Mouse (Mus musculus): ENCODE data around the gene Fgfr2. TPM values are rescaled to one million over a fixed set of nuclear protein-coding genes. Genes with fewer than 3 reads are reported as not detected.
"Not testable (repeated sequence)": the region's sequence is repeated elsewhere in the genome, so short reads cannot be mapped to it uniquely, and the experiment has no call there.

Gene Fgfr2
- polyA plus RNA-seq, 1 experiment from 2014 or later = 47.9 TPM

GRCm38 (mm10) chr7:130669370-130669881 lies 2453.7 kb downstream of the Fgfr2 start:
- Histone ChIP-seq H3K4me1 (peaks cover 36% of the 10 kb centered on the region), H3K36me3 (ENCODE audit: poor library complexity, severe bottlenecking) (no peaks in the 10 kb centered on the region), H3K4me3 (no peak overlapping the region), H3K4me2 (no peak overlapping the region), H3K9me3 (replicated peaks) (no peaks in the 10 kb centered on the region), H3K27ac (peak overlapping the region; percentile 87), H3K27me3 (no peaks in the 10 kb centered on the region), H3K9ac (no peak overlapping the region; the same call in 1 of the 2 replicates)
- peak; percentile 64; the same call in 1 of the 2 replicates for ATAC-seq
- WGBS = 48% methylated on average over 8 of the region's 8 CpGs

DNA sequence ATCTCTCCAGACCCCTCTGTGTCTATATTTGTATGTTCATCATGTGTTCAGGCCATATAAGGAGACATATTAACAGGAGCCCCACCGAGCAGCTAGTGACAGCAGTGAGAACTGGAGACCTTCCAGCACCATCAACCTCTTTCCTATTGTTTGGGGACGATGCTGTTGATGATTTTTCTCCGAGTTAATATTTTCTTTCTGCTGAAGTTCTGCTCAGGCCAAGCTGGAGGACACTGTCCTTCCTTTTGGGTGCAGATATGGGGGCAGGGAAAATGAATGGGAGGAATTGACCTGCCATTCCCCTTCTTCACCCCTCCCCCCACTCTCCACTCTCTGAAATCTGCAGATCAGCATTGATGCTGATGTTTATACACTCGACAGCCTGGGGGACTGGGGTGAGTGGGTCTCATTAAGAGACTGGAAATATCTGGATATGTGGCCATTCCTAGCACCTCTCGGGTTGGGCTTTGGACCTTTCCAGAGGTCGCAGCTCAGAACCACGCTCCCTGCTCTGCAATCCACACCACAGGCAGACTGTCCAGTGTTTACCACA lies 2454.3 kb downstream of the Fgfr2 start:
- Histone ChIP-seq H3K36me3 (ENCODE audit: poor library complexity, severe bottlenecking) (0 out of 2 replicates have a peak, but pooled peaks cover 5% of the 10 kb centered on the region), H3K4me1 (peaks cover 36% of the 10 kb centered on the region), H3K4me3 (no peak overlapping the region), H3K27ac (peak overlapping the region; percentile 87), H3K9ac (no peak overlapping the region; the same call in 1 of the 2 replicates), H3K9me3 (replicated peaks) (no peaks in the 10 kb centered on the region), H3K4me2 (no peak overlapping the region), H3K27me3 (no peaks in the 10 kb centered on the region)
- ATAC-seq = 0 out of 2 replicates have a peak, but pooled peaks have one; percentile 17
- 60% methylated on average over 7 of the region's 7 CpGs for WGBS

GRCm38 (mm10) chr7:130668013-130668412 lies 2455.1 kb downstream of the Fgfr2 start:
- H3K27ac ChIP-seq; H3K4me3 ChIP-seq; H3K9ac ChIP-seq; ATAC-seq; H3K9me3 ChIP-seq (replicated peaks); H3K4me2 ChIP-seq; H3K27me3 ChIP-seq: not testable (repeated sequence)
- H3K36me3 ChIP-seq (ENCODE audit: poor library complexity, severe bottlenecking) = 0 out of 2 replicates have a peak, but pooled peaks cover 10% of the 10 kb centered on the region
- peaks cover 32% of the 10 kb centered on the region for H3K4me1 ChIP-seq
- WGBS = 72% methylated on average over 1 of the region's 1 CpGs

GRCm38 (mm10) chr7:130665358-130665757 lies 2457.8 kb downstream of the Fgfr2 start:
- no peak for ATAC-seq
- no peaks in the 10 kb centered on the region for H3K9me3 ChIP-seq (replicated peaks)
- H3K27ac ChIP-seq = no peak overlapping the region
- WGBS = 97% methylated on average over 9 of the region's 9 CpGs
- no peak overlapping the region for H3K9ac ChIP-seq
- H3K4me3 ChIP-seq = no peak overlapping the region
- H3K36me3 ChIP-seq (ENCODE audit: poor library complexity, severe bottlenecking) = 0 out of 2 replicates have a peak, but pooled peaks cover 10% of the 10 kb centered on the region
- no peak overlapping the region for H3K4me2 ChIP-seq
- peaks cover 24% of the 10 kb centered on the region for H3K4me1 ChIP-seq
- H3K27me3 ChIP-seq = no peaks in the 10 kb centered on the region

DNA sequence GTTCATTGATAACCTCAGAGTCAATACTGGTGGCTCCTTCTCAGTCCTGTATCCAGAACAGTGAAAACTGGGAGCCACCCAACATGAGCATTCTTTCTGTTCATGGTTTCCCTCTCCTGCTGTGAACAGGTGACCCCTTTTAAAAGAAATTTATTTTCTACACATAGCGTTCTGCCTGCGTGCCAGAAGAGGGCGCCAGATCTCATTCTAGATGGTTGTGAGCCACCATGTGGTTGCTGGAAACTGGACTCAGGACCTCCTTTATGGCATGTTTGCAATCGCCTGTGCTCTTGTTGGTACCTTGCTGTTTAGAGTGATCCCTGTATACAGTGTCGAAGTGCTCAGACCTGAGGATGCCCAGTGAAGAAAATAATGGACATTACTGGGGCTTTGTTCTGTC lies 2458.5 kb downstream of the Fgfr2 start:
- 0 out of 2 replicates have a peak, but pooled peaks cover 10% of the 10 kb centered on the region for H3K36me3 ChIP-seq (ENCODE audit: poor library complexity, severe bottlenecking)
- no peak overlapping the region for H3K4me2 ChIP-seq
- H3K9me3 ChIP-seq (replicated peaks) = no peaks in the 10 kb centered on the region
- H3K4me3 ChIP-seq = no peak overlapping the region
- H3K27ac ChIP-seq = no peak overlapping the region
- no peak for ATAC-seq
- no peaks in the 10 kb centered on the region for H3K27me3 ChIP-seq
- WGBS = 78% methylated on average over 5 of the region's 5 CpGs
- peaks cover 20% of the 10 kb centered on the region for H3K4me1 ChIP-seq
- no peak overlapping the region for H3K9ac ChIP-seq

GRCm38 (mm10) chr7:130664037-130664436 lies 2459.1 kb downstream of the Fgfr2 start:
- WGBS = 96% methylated on average over 5 of the region's 5 CpGs
- Histone ChIP-seq H3K27ac (no peak overlapping the region), H3K9ac (no peak overlapping the region), H3K27me3 (no peaks in the 10 kb centered on the region), H3K36me3 (ENCODE audit: poor library complexity, severe bottlenecking) (0 out of 2 replicates have a peak, but pooled peaks cover 10% of the 10 kb centered on the region), H3K4me1 (peaks cover 14% of the 10 kb centered on the region), H3K4me3 (no peak overlapping the region), H3K4me2 (no peak overlapping the region), H3K9me3 (replicated peaks) (no peaks in the 10 kb centered on the region)
- no peak for ATAC-seq

- Histone ChIP-seq H3K9me3 (replicated peaks) (no peaks in the 10 kb centered on the region), H3K4me3 (no peak overlapping the region), H3K4me2 (no peak overlapping the region), H3K36me3 (ENCODE audit: poor library complexity, severe bottlenecking) (0 out of 2 replicates have a peak, but pooled peaks cover 10% of the 10 kb centered on the region), H3K27me3 (no peaks in the 10 kb centered on the region), H3K9ac (no peak overlapping the region), H3K27ac (no peak overlapping the region), H3K4me1 (peaks cover 8% of the 10 kb centered on the region)
- no peak for ATAC-seq
- WGBS = 78% methylated on average over 4 of the region's 4 CpGs
These were observed 2460.3 kb downstream of the Fgfr2 start for GRCm38 (mm10) chr7:130662869-130663268.

- no peak overlapping the region for H3K4me2 ChIP-seq
- peaks cover 8% of the 10 kb centered on the region for H3K4me1 ChIP-seq
- H3K9ac ChIP-seq = no peak overlapping the region
- 57% methylated on average over 5 of the region's 5 CpGs for WGBS
- H3K9me3 ChIP-seq (replicated peaks) = no peaks in the 10 kb centered on the region
- H3K27me3 ChIP-seq = no peaks in the 10 kb centered on the region
- 0 out of 2 replicates have a peak, but pooled peaks cover 10% of the 10 kb centered on the region for H3K36me3 ChIP-seq (ENCODE audit: poor library complexity, severe bottlenecking)
- no peak overlapping the region; the same call in 1 of the 2 replicates for H3K27ac ChIP-seq
- H3K4me3 ChIP-seq = no peak overlapping the region
- ATAC-seq = no peak
These were observed 2460.9 kb downstream of the Fgfr2 start for GRCm38 (mm10) chr7:130662250-130662649.

- no peak overlapping the region for H3K27ac ChIP-seq
- WGBS = 95% methylated on average over 5 of the region's 5 CpGs
- H3K27me3 ChIP-seq = no peaks in the 10 kb centered on the region
- no peaks in the 10 kb centered on the region for H3K9me3 ChIP-seq (replicated peaks)
- H3K4me3 ChIP-seq = no peak overlapping the region
- ATAC-seq = no peak
- peaks cover 8% of the 10 kb centered on the region for H3K4me1 ChIP-seq
- H3K9ac ChIP-seq = no peak overlapping the region
- H3K36me3 ChIP-seq (ENCODE audit: poor library complexity, severe bottlenecking) = 0 out of 2 replicates have a peak, but pooled peaks cover 9% of the 10 kb centered on the region
- no peak overlapping the region for H3K4me2 ChIP-seq
These were observed 2464.0 kb downstream of the Fgfr2 start for GRCm38 (mm10) chr7:130659129-130659528.

DNA sequence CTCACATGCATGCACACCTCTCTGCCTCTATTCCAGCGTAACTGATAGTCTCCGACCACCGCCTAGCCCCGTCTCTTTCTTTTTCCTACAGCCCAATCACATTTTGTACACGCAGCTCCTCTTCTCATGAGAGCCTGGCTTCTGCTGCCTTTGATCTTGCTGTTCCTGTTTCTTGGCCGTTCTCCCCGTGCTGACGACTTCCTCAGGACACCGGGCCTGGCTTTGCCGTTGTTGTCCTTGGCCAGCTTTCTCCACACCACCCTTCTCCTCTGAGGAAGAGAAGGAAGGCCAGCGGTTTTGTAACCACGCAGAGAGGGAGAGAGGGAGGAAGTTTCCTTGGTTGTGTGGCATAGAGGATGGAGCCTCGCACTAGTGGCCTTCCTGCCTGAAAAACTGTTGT lies 2465.4 kb downstream of the Fgfr2 start:
- Histone ChIP-seq H3K4me2 (no peak overlapping the region), H3K4me3 (no peak overlapping the region), H3K9me3 (replicated peaks) (no peaks in the 10 kb centered on the region), H3K36me3 (ENCODE audit: poor library complexity, severe bottlenecking) (no peaks in the 10 kb centered on the region), H3K27ac (no peak overlapping the region), H3K27me3 (no peaks in the 10 kb centered on the region), H3K4me1 (peaks cover 13% of the 10 kb centered on the region), H3K9ac (no peak overlapping the region)
- 90% methylated on average over 13 of the region's 13 CpGs for WGBS
- ATAC-seq = no peak

GRCm38 (mm10) chr7:130656965-130657364 lies 2466.2 kb downstream of the Fgfr2 start:
- no peak overlapping the region for H3K9ac ChIP-seq
- H3K9me3 ChIP-seq (replicated peaks) = no peaks in the 10 kb centered on the region
- no peak overlapping the region for H3K4me2 ChIP-seq
- no peak for ATAC-seq
- 92% methylated on average over 8 of the region's 8 CpGs for WGBS
- H3K4me1 ChIP-seq = peaks cover 16% of the 10 kb centered on the region
- H3K4me3 ChIP-seq = no peak overlapping the region
- H3K27me3 ChIP-seq = no peaks in the 10 kb centered on the region
- no peak overlapping the region for H3K27ac ChIP-seq
- H3K36me3 ChIP-seq (ENCODE audit: poor library complexity, severe bottlenecking) = no peaks in the 10 kb centered on the region

DNA sequence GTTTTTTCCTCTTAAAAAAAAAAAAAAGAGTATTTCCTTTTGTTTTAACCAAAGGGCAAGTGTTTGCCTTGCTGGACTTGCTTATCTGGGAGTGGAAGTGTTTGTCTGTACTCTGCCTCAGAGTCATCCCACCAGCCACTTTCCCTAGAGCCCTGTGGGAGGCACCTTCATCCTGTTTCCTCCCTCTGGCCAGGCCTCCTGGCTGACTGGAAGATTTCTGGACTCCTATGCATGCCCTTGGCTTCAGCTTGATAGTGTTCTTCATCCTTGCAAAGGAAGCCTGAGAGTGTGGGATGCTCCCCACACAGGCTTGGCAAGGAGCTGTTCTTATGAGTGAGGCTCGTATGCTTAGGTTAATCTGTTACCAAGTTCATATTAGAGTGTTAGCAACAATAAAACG lies 2468.6 kb downstream of the Fgfr2 start:
- no peaks in the 10 kb centered on the region for H3K9me3 ChIP-seq (replicated peaks)
- H3K27ac ChIP-seq = no peak overlapping the region
- ATAC-seq = no peak
- no peaks in the 10 kb centered on the region for H3K36me3 ChIP-seq (ENCODE audit: poor library complexity, severe bottlenecking)
- H3K9ac ChIP-seq = no peak overlapping the region
- WGBS = 82% methylated on average over 2 of the region's 2 CpGs
- H3K4me3 ChIP-seq = no peak overlapping the region
- H3K4me1 ChIP-seq = peaks cover 9% of the 10 kb centered on the region; the same call in 1 of the 2 replicates
- no peak overlapping the region for H3K4me2 ChIP-seq
- no peaks in the 10 kb centered on the region for H3K27me3 ChIP-seq

All from forebrain, embryonic 13.5 days (tissue).